8 mouse cellular contexts compared by ENCODE assay signal in the genomic region with DNA sequence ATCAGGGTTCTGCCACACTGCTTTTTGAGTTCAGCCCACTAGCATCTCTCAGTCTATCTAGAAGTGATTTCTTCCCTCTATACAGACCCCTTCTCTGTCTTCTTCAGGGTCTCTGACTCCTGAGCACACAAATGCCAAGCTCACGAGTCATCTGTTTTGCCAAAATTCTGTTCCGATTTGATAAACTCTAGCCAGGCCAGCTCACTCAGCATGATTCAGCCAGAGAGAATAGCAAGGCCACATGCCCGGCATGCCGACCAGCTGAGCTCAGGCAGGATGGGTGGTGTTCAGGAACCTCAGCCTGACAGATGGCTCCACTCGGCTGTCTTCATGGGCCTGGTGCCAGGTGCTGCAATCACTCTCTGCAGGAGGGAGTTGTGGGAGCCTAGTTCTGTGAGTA.
DNase-seq lines count a peak whose midpoint lies in the region; ATAC-seq lines count a peak whose summit lies in the region.

No protein-coding gene starts in this region.

- intact Hi-C loops in heart, postnatal 14 days (cut with DNase I), result no loop called here

- ATAC-seq in frontal cortex, adult (ENCODE audit: low TSS enrichment), result peak; percentile 91

- peak; percentile 46 for DNase-seq in MN1 (ENCODE audit: low spot score)
- peak; percentile 94 for DNase-seq in cerebellum, adult 11-12 months
- DNase-seq in heart, postnatal 14 days, result peak; percentile 84 to 89
- peak; percentile 92 to 93 for DNase-seq in layer of hippocampus, adult 18-20 months (ENCODE audit: low spot score in 2 of 2)
- peak; percentile 88 for DNase-seq in lung, postnatal 14 days
- peak; percentile 90 to 92 for DNase-seq in right cerebral cortex, postnatal 10 days (ENCODE audit: low spot score in 2 of 2)
- peak; percentile 82 to 86 for DNase-seq in urinary bladder, postnatal 4 days (ENCODE audit: low spot score in 2 of 2)

Comparison
In these comparisons a context has a peak if more than half of its experiments do, and no peak if none do; other contexts are left out.
1. Peak in every context shown above with its lines: DNase-seq and ATAC-seq.